Mouse (Mus musculus): ENCODE results near the gene Tmem179.
A peak's percentile ranks its signal among the peaks of the same experiment; 100 is the strongest.

Gene Tmem179

GRCm38 (mm10) chr12:112538356-112538755, 21.8 kb upstream of the Tmem179 start:
- DNase-seq (ENCODE audit: low read depth, low spot score), result no peak

- no peak for DNase-seq (ENCODE audit: low read depth, low spot score)
These were observed 20.7 kb upstream of the Tmem179 start for GRCm38 (mm10) chr12:112537233-112537632.

GRCm38 (mm10) chr12:112533758-112534157, 17.2 kb upstream of the Tmem179 start:
- no peak for DNase-seq (ENCODE audit: low read depth, low spot score)

GRCm38 (mm10) chr12:112518105-112518504, 1.6 kb upstream of the Tmem179 start:
- peak; percentile 39 for DNase-seq (ENCODE audit: low read depth, low spot score)

- no peak for DNase-seq (ENCODE audit: low read depth, low spot score)
These were observed 1.6 kb downstream of the Tmem179 start for GRCm38 (mm10) chr12:112514897-112515296.

- DNase-seq (ENCODE audit: low read depth, low spot score), result no peak
These were observed 5.7 kb downstream of the Tmem179 start for GRCm38 (mm10) chr12:112510733-112511372.

- no peak for DNase-seq (ENCODE audit: low read depth, low spot score)
These were observed 6.2 kb downstream of the Tmem179 start for GRCm38 (mm10) chr12:112510365-112510732.

- DNase-seq (ENCODE audit: low read depth, low spot score), result peak; percentile 74
These were observed 8.6 kb downstream of the Tmem179 start for GRCm38 (mm10) chr12:112507984-112508383.

GRCm38 (mm10) chr12:112507264-112507663, 9.3 kb downstream of the Tmem179 start:
- no peak for DNase-seq (ENCODE audit: low read depth, low spot score)

GRCm38 (mm10) chr12:112506267-112506666, 10.3 kb downstream of the Tmem179 start:
- no peak for DNase-seq (ENCODE audit: low read depth, low spot score)

GRCm38 (mm10) chr12:112503003-112503771, 13.4 kb downstream of the Tmem179 start:
- no peak for DNase-seq (ENCODE audit: low read depth, low spot score)

- peak; percentile 49 for DNase-seq (ENCODE audit: low read depth, low spot score)
These were observed 17.9 kb downstream of the Tmem179 start for GRCm38 (mm10) chr12:112498683-112499082.

GRCm38 (mm10) chr12:112497731-112498130, 18.8 kb downstream of the Tmem179 start:
- no peak for DNase-seq (ENCODE audit: low read depth, low spot score)

GRCm38 (mm10) chr12:112496136-112496535, 20.4 kb downstream of the Tmem179 start:
- no peak for DNase-seq (ENCODE audit: low read depth, low spot score)

GRCm38 (mm10) chr12:112490444-112490939, 26.1 kb downstream of the Tmem179 start:
- peak; percentile 54 for DNase-seq (ENCODE audit: low read depth, low spot score)

- no peak for DNase-seq (ENCODE audit: low read depth, low spot score)
These were observed 27.0 kb downstream of the Tmem179 start for GRCm38 (mm10) chr12:112489535-112489934.

- DNase-seq (ENCODE audit: low read depth, low spot score), result no peak
These were observed 27.4 kb downstream of the Tmem179 start, which contains the start of gene A530016L24Rik for GRCm38 (mm10) chr12:112489134-112489533. Gene A530016L24Rik, plus strand, starts transcription at chr12:112489448.

GRCm38 (mm10) chr12:112473777-112474176, 42.8 kb downstream of the Tmem179 start:
- peak; percentile 83 for DNase-seq (ENCODE audit: low read depth, low spot score)

GRCm38 (mm10) chr12:112470216-112470615, 46.3 kb downstream of the Tmem179 start:
- no peak for DNase-seq (ENCODE audit: low read depth, low spot score)

GRCm38 (mm10) chr12:112469393-112469792, 47.2 kb downstream of the Tmem179 start:
- DNase-seq (ENCODE audit: low read depth, low spot score), result no peak

- DNase-seq (ENCODE audit: low read depth, low spot score), result no peak
These were observed 49.2 kb downstream of the Tmem179 start for GRCm38 (mm10) chr12:112467387-112467786.

- DNase-seq (ENCODE audit: low read depth, low spot score), result no peak
These were observed 50.6 kb downstream of the Tmem179 start for GRCm38 (mm10) chr12:112465928-112466327.

- DNase-seq (ENCODE audit: low read depth, low spot score), result no peak
These were observed 52.0 kb downstream of the Tmem179 start for GRCm38 (mm10) chr12:112464516-112464915.
